Mouse (Mus musculus) neural tube, embryonic 11.5 days (tissue): ENCODE data around the gene Ccdc171. TPM values are rescaled to one million over a fixed set of nuclear protein-coding genes. Genes with fewer than 3 reads are reported as not detected.
"Not testable (repeated sequence)": the region's sequence is repeated elsewhere in the genome, so short reads cannot be mapped to it uniquely, and the experiment has no call there.

Experiments used
- ATAC-seq: fragments of 200-750 bp; cut with Nextera tagmentation; 2 replicates; pipeline ENCODE4 v1.8.0; 2017; ENCODE audit warnings: moderate number of reproducible peaks, mild to moderate bottlenecking, moderate TSS enrichment, moderate library complexity; ENCODE audit not compliant: insufficient read depth, low FRiP score, low TSS enrichment
- DNase-seq: peaks from one replicate; pipeline ENCODE4 v3.0.0-alpha.2; 2015; ENCODE audit warnings: low spot score
- H3K27ac ChIP-seq: fragments of 300-500 bp; sonication (generic); 2 replicates; pipeline ENCODE4 v1.5.1; 2014; ENCODE audit warnings: low read depth, mild to moderate bottlenecking, low read length
- H3K27me3 ChIP-seq: fragments of 300-500 bp; sonication (generic); 2 replicates; pipeline ENCODE4 v1.6.1; 2014; ENCODE audit warnings: mild to moderate bottlenecking, low read length, mixed read lengths; ENCODE audit not compliant: control insufficient read depth, insufficient read depth
- H3K36me3 ChIP-seq: fragments of 300-500 bp; sonication (generic); 2 replicates; pipeline ENCODE4 v1.6.1; 2014; ENCODE audit warnings: mild to moderate bottlenecking, low read length, moderate library complexity, mixed read lengths; ENCODE audit not compliant: control insufficient read depth, insufficient read depth
- H3K4me1 ChIP-seq: fragments of 300-500 bp; sonication (generic); 2 replicates; pipeline ENCODE4 v1.6.1; 2014; ENCODE audit warnings: low read length, mixed read lengths; ENCODE audit not compliant: control insufficient read depth, insufficient read depth
- H3K4me2 ChIP-seq: fragments of 300-500 bp; sonication (generic); 2 replicates; pipeline ENCODE4 v1.6.1; 2014; ENCODE audit warnings: low read depth, mild to moderate bottlenecking, moderate library complexity
- H3K4me3 ChIP-seq: fragments of 300-500 bp; sonication (generic); 2 replicates; pipeline ENCODE4 v1.5.1; 2014; ENCODE audit warnings: low read depth, low read length
- H3K9ac ChIP-seq: fragments of 300-500 bp; sonication (generic); 2 replicates; pipeline ENCODE4 v1.6.1; 2014; ENCODE audit warnings: mild to moderate bottlenecking, low read length
- H3K9me3 ChIP-seq: fragments of 300-500 bp; sonication (generic); 2 replicates; pipeline ENCODE4 v1.6.1; 2016; ENCODE audit warnings: low read length; ENCODE audit not compliant: control insufficient read depth
- WGBS: fragments of 180-500 bp; shearing (Covaris S2); extraction: QIAGEN DNeasy Blood & Tissue Kit; methylation state at CpG from one replicate; pipeline ENCODE4 v1.1.7; 2014; 5-methylcytosine and 5-hydroxymethylcytosine counted together
- polyA plus RNA-seq: library from polyadenylated mRNA; unstranded; fragments of >200 nt; fragmentation: Nextera tagmentation; extraction: Ambion mirVana; gene quantifications from 2 replicates; pipeline ENCODE4 v1.2.1, GENCODE M21; 2014

Ccdc171 gene
- polyA plus RNA-seq, 1 experiment from 2014 or later: 4.0 TPM

DNA sequence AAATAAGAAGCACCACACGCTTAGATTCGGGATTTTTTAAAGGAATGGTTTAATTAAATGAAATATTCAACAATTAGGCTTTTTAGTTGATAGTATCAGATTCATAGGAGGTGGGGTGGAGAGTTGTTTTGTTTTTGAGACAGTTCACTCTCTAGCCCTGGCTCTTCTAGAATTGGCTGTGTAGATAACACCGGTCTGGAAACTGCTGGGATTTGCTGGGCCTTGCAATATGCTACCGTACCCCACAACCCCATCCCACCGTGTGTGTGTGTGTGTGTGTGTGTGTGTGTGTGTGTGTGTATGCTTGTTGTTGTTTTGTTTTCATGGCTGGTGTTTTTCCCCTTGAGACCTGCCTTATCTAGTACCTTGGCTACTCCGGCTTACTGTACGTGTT, 24.3 kb upstream of the Ccdc171 start:
- H3K27me3 ChIP-seq: no peaks in the 10 kb centered on the region
- peak overlapping the region; percentile 30 for H3K4me2 ChIP-seq
- H3K4me1 ChIP-seq: no peaks in the 10 kb centered on the region
- H3K27ac ChIP-seq: no peak overlapping the region
- H3K4me3 ChIP-seq: peak overlapping the region; percentile 27; the same call in 1 of the 2 replicates
- no peaks in the 10 kb centered on the region for H3K9me3 ChIP-seq
- no peak for DNase-seq
- no peaks in the 10 kb centered on the region for H3K36me3 ChIP-seq
- WGBS: 48% methylated on average over 7 of the region's 7 CpGs
- ATAC-seq: peak; percentile 73; the same call in 1 of the 2 replicates
- H3K9ac ChIP-seq: no peak overlapping the region

- H3K4me2 ChIP-seq: no peak overlapping the region
- no peak overlapping the region for H3K9ac ChIP-seq
- H3K27ac ChIP-seq: no peak overlapping the region
- no peaks in the 10 kb centered on the region for H3K36me3 ChIP-seq
- ATAC-seq (no peak), DNase-seq (no peak)
- no peaks in the 10 kb centered on the region for H3K4me1 ChIP-seq
- H3K9me3 ChIP-seq: no peaks in the 10 kb centered on the region
- no peaks in the 10 kb centered on the region for H3K27me3 ChIP-seq
- WGBS: 57% methylated on average over 2 of the region's 2 CpGs
- no peak overlapping the region for H3K4me3 ChIP-seq
These were observed 15.7 kb upstream of the Ccdc171 start for GRCm38 (mm10) chr4:83509600-83509999.

DNA sequence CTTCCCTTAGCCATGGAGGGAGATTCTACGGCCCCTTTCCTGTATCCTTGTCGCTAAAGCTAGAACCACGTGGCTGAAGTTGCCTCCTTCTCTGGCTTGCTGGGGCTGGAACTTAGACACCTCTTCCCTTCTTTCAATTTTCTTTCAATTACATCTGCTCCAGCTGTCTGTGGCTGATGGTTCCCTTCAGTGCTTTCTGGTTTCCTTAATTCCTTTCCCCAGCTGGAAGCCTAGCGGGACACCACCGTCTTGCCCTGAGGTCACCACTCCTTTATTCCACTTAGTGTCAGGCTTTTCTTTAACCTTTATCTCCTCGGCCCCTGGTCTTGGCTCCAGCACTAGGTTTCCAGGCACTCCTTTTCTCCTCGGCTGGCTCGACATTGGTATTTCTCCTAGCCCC, 14.3 kb upstream of the Ccdc171 start:
- no peaks in the 10 kb centered on the region for H3K27me3 ChIP-seq
- 61% methylated on average over 8 of the region's 8 CpGs for WGBS
- H3K36me3 ChIP-seq: no peaks in the 10 kb centered on the region
- H3K4me1 ChIP-seq: no peaks in the 10 kb centered on the region
- ATAC-seq: no peak
- H3K9me3 ChIP-seq: no peaks in the 10 kb centered on the region
- no peak overlapping the region for H3K9ac ChIP-seq
- no peak overlapping the region for H3K4me2 ChIP-seq
- DNase-seq: no peak
- no peak overlapping the region for H3K27ac ChIP-seq
- H3K4me3 ChIP-seq: no peak overlapping the region

GRCm38 (mm10) chr4:83512217-83512616, 13.1 kb upstream of the Ccdc171 start:
- no peak for ATAC-seq
- Histone ChIP-seq H3K4me2 (no peak overlapping the region), H3K9ac (no peak overlapping the region), H3K4me3 (no peak overlapping the region), H3K4me1 (no peaks in the 10 kb centered on the region), H3K27ac (no peak overlapping the region), H3K9me3 (no peaks in the 10 kb centered on the region), H3K27me3 (no peaks in the 10 kb centered on the region), H3K36me3 (no peaks in the 10 kb centered on the region)
- no peak for DNase-seq
- WGBS: 89% methylated on average over 3 of the region's 3 CpGs

- no peak overlapping the region for H3K9ac ChIP-seq
- 65% methylated on average over 2 of the region's 2 CpGs for WGBS
- no peak overlapping the region for H3K27ac ChIP-seq
- no peaks in the 10 kb centered on the region for H3K27me3 ChIP-seq
- H3K36me3 ChIP-seq: no peaks in the 10 kb centered on the region
- ATAC-seq: no peak
- no peak for DNase-seq
- H3K9me3 ChIP-seq: no peaks in the 10 kb centered on the region
- no peaks in the 10 kb centered on the region for H3K4me1 ChIP-seq
- H3K4me3 ChIP-seq: no peak overlapping the region
- H3K4me2 ChIP-seq: no peak overlapping the region
These were observed 12.7 kb upstream of the Ccdc171 start for GRCm38 (mm10) chr4:83512644-83513043.

- no peak for DNase-seq
- H3K4me1 ChIP-seq: no peaks in the 10 kb centered on the region
- H3K36me3 ChIP-seq: no peaks in the 10 kb centered on the region
- WGBS: 91% methylated on average over 1 of the region's 1 CpGs
- no peak overlapping the region for H3K9ac ChIP-seq
- no peaks in the 10 kb centered on the region for H3K9me3 ChIP-seq
- no peak for ATAC-seq
- no peak overlapping the region for H3K4me2 ChIP-seq
- no peaks in the 10 kb centered on the region for H3K27me3 ChIP-seq
- H3K4me3 ChIP-seq: no peak overlapping the region
- H3K27ac ChIP-seq: no peak overlapping the region
These were observed 11.2 kb upstream of the Ccdc171 start for GRCm38 (mm10) chr4:83514183-83514582.

- DNase-seq: no peak
- Histone ChIP-seq H3K4me1 (no peaks in the 10 kb centered on the region), H3K4me3 (no peak overlapping the region), H3K36me3 (no peaks in the 10 kb centered on the region), H3K4me2 (no peak overlapping the region), H3K9me3 (no peaks in the 10 kb centered on the region), H3K9ac (no peak overlapping the region), H3K27me3 (no peaks in the 10 kb centered on the region), H3K27ac (no peak overlapping the region)
- ATAC-seq: no peak
- WGBS: 89% methylated on average over 10 of the region's 10 CpGs
These were observed 10.2 kb upstream of the Ccdc171 start for GRCm38 (mm10) chr4:83514976-83515669.

DNA sequence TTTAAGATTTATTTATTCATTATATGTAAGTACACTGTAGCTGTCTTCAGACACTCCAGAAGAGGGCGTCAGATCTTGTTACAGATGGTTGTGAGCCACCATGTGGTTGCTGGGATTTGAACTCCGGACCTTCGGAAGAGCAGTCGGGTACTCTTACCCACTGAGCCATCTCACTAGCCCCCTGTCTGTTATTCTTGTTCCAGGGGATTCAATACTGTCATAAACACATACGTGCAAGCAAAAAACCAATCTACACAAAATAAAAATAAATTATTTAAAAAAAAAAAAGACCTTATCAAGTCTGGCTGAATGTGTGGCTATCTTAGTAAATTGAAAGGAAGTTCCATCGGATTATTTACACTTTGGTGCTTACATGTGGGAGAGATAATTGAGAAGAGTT, 9.2 kb upstream of the Ccdc171 start:
- ATAC-seq, H3K4me1 ChIP-seq: not testable (repeated sequence)

DNA sequence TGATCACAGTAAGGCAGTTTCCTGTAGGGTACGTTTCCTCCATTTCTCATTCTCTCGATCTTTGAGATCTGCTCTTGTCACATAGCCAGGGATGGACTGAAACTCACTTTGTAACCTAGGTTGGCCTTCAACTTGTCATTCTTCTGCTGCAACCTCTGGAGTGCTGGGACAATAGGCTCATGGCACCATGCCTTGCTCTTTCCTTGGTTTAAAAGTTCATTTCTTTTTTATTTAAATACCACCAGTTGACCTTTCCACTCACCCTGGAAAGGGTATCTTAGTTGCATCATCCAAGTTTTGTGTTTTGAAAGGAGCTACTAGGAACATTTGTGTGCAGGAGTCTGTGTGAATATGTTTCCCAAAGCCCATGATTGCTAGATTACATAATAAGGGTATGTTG, 6.2 kb upstream of the Ccdc171 start:
- H3K9ac ChIP-seq: no peak overlapping the region
- H3K9me3 ChIP-seq: no peaks in the 10 kb centered on the region
- WGBS: 78% methylated on average over 2 of the region's 2 CpGs

More for the DNA sequence above, 9.2 kb upstream of the Ccdc171 start:
- not testable (repeated sequence) for H3K27ac ChIP-seq, H3K9me3 ChIP-seq, H3K9ac ChIP-seq, H3K27me3 ChIP-seq, H3K4me3 ChIP-seq, H3K4me2 ChIP-seq, DNase-seq, H3K36me3 ChIP-seq
- 87% methylated on average over 5 of the region's 6 CpGs for WGBS

More for the DNA sequence above, 6.2 kb upstream of the Ccdc171 start:
- DNase-seq: no peak
- Histone ChIP-seq H3K4me2 (no peak overlapping the region), H3K4me1 (peaks cover 6% of the 10 kb centered on the region), H3K27me3 (no peaks in the 10 kb centered on the region), H3K27ac (no peak overlapping the region), H3K36me3 (no peaks in the 10 kb centered on the region), H3K4me3 (no peak overlapping the region)
- no peak for ATAC-seq
